Mouse (Mus musculus): ENCODE results near the gene Hoxa10.

DNA sequence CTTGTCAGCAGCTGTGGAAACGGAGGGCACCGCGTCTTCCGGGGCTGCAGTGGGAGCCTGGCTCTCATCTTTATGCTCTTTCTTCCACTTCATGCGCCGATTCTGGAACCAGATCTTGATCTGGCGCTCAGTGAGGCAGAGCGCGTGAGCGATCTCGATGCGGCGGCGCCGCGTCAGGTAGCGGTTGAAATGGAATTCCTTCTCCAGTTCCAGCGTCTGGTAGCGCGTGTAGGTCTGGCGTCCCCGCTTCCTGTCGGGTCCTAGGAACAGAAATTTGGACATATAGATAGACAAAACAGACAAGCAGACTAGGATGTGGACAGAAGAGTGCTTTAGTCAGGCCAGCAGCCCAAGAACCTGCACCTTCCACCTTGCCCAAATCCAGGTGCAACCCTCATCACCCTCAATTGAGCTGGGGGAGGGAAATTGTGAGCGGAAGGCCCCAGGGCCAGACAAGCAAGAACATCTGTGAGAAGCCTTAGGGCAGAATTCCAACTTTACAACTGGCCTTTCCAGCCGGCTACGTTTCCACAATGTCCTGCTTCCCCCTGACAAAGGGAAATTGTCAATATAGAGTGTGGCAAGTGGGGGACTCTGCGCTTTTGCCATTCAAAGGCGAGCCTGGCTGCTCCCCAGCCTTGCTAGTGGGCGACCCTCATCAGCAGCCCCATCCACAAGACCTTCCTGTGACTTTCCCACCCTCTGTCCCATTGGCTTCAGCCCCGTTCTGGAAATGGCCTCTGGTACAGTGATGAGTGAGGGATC lies 24.7 kb downstream of the Hoxa10 start:
- TF ChIP-seq CTCF (conservative IDR thresholded peaks at IDR 0.05; ENCODE audit: insufficient read depth, insufficient read length, low read depth, low read length) (no peak), POLR2A (IDR thresholded peaks at IDR 0.05; ENCODE audit: low read depth, low read length) (no peak)
